Mouse (Mus musculus) C2C12 (cell line): Measurements from ENCODE around the gene Zdhhc9.

Experiments
- CEBPB ChIP-seq: IDR thresholded peaks from one replicate; pipeline ENCODE4 v1.6.1; 2011; ENCODE audit warnings: low read depth, mild to moderate bottlenecking, control low read depth, moderate library complexity
- CTCF ChIP-seq: IDR thresholded peaks from one replicate; pipeline ENCODE4 v1.5.1; 2011; ENCODE audit not compliant: control insufficient read depth, insufficient read depth, insufficient read length
- MAX ChIP-seq: IDR thresholded peaks from one replicate; pipeline ENCODE4 v1.6.1; 2011; ENCODE audit warnings: mild to moderate bottlenecking, control low read depth
- MYOD1 ChIP-seq: IDR thresholded peaks from one replicate; pipeline ENCODE4 v1.6.1; 2011; ENCODE audit warnings: low read depth; ENCODE audit not compliant: control insufficient read depth, insufficient read length
- MYOG ChIP-seq: IDR thresholded peaks from one replicate; pipeline ENCODE4 v1.6.1; 2011; ENCODE audit not compliant: control insufficient read depth, insufficient read length; ENCODE audit errors: extremely low read depth
- USF1 ChIP-seq: IDR thresholded peaks from one replicate; pipeline ENCODE4 v1.6.1; 2011; ENCODE audit warnings: low read depth, mild to moderate bottlenecking, control low read depth, moderate library complexity

DNA sequence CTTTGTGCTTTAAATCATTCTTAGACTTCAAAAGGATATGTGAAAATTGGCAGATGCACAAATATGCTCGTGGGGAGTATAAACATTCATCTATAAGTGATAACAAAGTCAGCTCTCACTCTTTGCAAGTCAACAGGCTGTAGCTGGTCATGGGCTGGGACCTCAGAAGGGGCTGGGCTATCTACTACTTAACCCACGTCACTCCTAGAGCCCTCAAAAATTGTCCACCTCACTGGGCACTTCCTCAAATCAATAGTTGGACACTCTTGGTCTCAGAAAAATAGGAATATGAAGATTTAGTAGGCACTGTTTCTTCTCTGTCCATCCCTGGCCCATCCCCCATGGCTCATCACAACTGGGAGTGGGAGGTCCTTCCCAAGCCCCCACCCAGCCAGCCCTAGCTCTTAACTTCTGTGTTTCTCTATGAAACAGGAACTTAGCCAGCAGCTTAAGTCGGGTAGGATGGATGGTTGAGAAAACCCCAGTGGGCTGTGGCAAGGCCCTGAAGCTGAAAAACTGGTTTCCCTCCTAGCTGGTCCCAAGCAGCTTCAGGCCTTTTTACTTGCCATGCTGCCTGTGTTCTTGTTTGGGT is 68.3 kb downstream of the Zdhhc9 start:
- TF ChIP-seq CTCF (no peak), MAX (no peak), USF1 (no peak), CEBPB (no peak), MYOD1 (no peak), MYOG (no peak)
